Mouse (Mus musculus): ENCODE measurements around the gene Gm44. TPM values are rescaled to one million over a fixed set of nuclear protein-coding genes. Genes with fewer than 3 reads are reported as not detected.
"Not testable (repeated sequence)": the region's sequence is repeated elsewhere in the genome, so short reads cannot be mapped to it uniquely, and the experiment has no call there.

Gene Gm44
- not detected for polyA plus RNA-seq (2012; fragmentation: generic; extraction: Trizol)

DNA sequence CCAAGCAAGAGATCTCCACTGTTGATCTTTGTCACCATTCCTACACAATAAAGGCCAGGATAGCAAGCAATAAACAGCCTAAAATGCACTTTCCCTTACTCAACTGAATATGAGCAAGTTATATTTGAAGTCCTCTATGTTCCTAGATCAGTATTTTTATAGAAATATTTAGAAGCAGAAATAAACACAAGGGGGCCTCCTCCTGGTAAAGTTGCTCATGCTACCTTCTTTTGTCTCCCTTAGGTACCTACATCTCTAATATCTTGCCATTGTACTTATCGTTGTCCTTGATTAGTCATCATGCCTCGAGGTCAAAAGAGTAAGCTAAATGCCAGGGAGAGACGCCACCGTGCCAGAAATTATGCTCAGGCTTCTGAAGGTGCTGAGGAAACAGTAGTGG is at the start of gene Gm44:
Gene Gm44 (plus strand): TSS at position 301 of the 400 bp plus-strand sequence.
- Histone ChIP-seq H3K79me2 (ENCODE audit: control insufficient read depth, insufficient read depth) (no peaks in the 10 kb centered on the region), H3K27me3 (ENCODE audit: control insufficient read depth, insufficient read depth, insufficient read length) (no peaks in the 10 kb centered on the region), H3K4me2 (ENCODE audit: low read depth) (no peak within 1 kb of the TSS), H3K4me3 (no peak within 1 kb of the TSS), H3K36me3 (ENCODE audit: control insufficient read depth, insufficient read depth) (no peaks in the 10 kb centered on the region), H3ac (ENCODE audit: control insufficient read depth, insufficient read length) (no peak within 1 kb of the TSS)
- TF ChIP-seq MYOD1 (IDR thresholded peaks at IDR 0.05; ENCODE audit: control insufficient read depth in 1 of 3, insufficient read length in 2 of 3, low read depth in 2 of 3) (no peak), REST (IDR thresholded peaks at IDR 0.05; ENCODE audit: insufficient read depth, insufficient read length) (no peak), TCF12 (IDR thresholded peaks at IDR 0.05; ENCODE audit: insufficient read depth, poor library complexity, severe bottlenecking) (no peak), CEBPB (IDR thresholded peaks at IDR 0.05; ENCODE audit: insufficient read depth, poor library complexity, severe bottlenecking) (no peak), USF1 (IDR thresholded peaks at IDR 0.05; ENCODE audit: low read depth) (no peak), SRF (IDR thresholded peaks at IDR 0.05; ENCODE audit: control insufficient read depth, insufficient read length, low read depth) (no peak), MYOG (IDR thresholded peaks at IDR 0.05; ENCODE audit: control insufficient read depth in 1 of 3, insufficient read depth in 1 of 3, insufficient read length in 2 of 3, low read depth in 2 of 3) (no peak)

DNA sequence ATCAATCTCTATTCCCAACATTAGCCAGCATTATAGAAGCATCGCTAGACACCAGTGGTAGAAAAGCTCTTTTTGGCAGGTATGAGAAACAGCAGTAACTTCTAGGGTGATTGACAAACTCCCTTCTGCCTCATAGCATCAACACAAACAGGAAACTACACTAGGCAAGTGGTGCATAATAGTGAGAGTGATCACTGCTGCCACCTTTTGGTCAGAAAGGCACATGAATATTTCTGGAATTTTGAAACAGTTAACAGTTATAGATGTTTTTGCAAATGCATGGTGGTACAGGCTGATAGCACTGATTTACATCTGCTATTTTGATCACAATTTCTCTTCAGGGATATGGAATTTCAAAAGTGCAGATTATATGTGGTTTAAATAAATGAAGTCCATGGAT is 36.0 kb downstream of the Gm44 start:
- Histone ChIP-seq H3K79me2 (ENCODE audit: control insufficient read depth, insufficient read depth) (no peaks in the 10 kb centered on the region), H3K4me3 (no peak overlapping the region), H3K36me3 (ENCODE audit: control insufficient read depth, insufficient read depth) (no peaks in the 10 kb centered on the region), H3K27me3 (ENCODE audit: control insufficient read depth, insufficient read depth, insufficient read length) (no peaks in the 10 kb centered on the region), H3ac (ENCODE audit: control insufficient read depth, insufficient read length) (no peak overlapping the region), H3K4me2 (ENCODE audit: low read depth) (no peak overlapping the region)
- TF ChIP-seq POLR2AphosphoS2 (IDR thresholded peaks at IDR 0.05; ENCODE audit: insufficient read length, low read depth) (no peak), CEBPB (IDR thresholded peaks at IDR 0.05; ENCODE audit: insufficient read depth, poor library complexity, severe bottlenecking) (no peak), MYOG (IDR thresholded peaks at IDR 0.05; ENCODE audit: control insufficient read depth in 1 of 3, insufficient read depth in 1 of 3, insufficient read length in 2 of 3, low read depth in 2 of 3) (no peak), USF1 (IDR thresholded peaks at IDR 0.05; ENCODE audit: low read depth) (no peak), TCF12 (IDR thresholded peaks at IDR 0.05; ENCODE audit: insufficient read depth, poor library complexity, severe bottlenecking) (no peak), TCF3 (IDR thresholded peaks at IDR 0.05; ENCODE audit: insufficient read length, low read depth) (no peak), E2F4 (IDR thresholded peaks at IDR 0.05; ENCODE audit: insufficient read depth) (no peak), REST (IDR thresholded peaks at IDR 0.05; ENCODE audit: insufficient read depth, insufficient read length) (no peak)

- H3K4me3 ChIP-seq; H3K36me3 ChIP-seq (ENCODE audit: control insufficient read depth, insufficient read depth); H3K4me2 ChIP-seq (ENCODE audit: low read depth); H3K79me2 ChIP-seq (ENCODE audit: control insufficient read depth, insufficient read depth); H3ac ChIP-seq (ENCODE audit: control insufficient read depth, insufficient read length); H3K27me3 ChIP-seq (ENCODE audit: control insufficient read depth, insufficient read depth, insufficient read length): not testable (repeated sequence)
Measured at GRCm38 (mm10) chrX:90938211-90938610, 46.3 kb downstream of the Gm44 start.
